8 mouse cellular contexts compared by ENCODE assay signal in genomic region chr3:30995283-30995898, GRCm38 (mm10). TPM values are rescaled to one million over a fixed set of nuclear protein-coding genes. Genes with fewer than 3 reads are reported as not detected.
A peak's percentile ranks its signal among the peaks of the same experiment; 100 is the strongest.
DNase-seq lines count a peak whose midpoint lies in the region; ATAC-seq lines count a peak whose summit lies in the region.

Gene Prkci, plus strand, starts transcription at chr3:30995747.

- intact Hi-C loops in left cerebral cortex, postnatal 14 days (cut with DNase I) = no loop called here

- peaks cover 26% of the 10 kb centered on the region for H3K4me1 ChIP-seq in intestine, embryonic 14.5 days (replicated peaks; ENCODE audit: control insufficient read depth, insufficient read depth, low read length)

- H3K9ac ChIP-seq in intestine, embryonic 14.5 days (ENCODE audit: low read length) = peak within 1 kb of the TSS; percentile 82

- H3K4me2 ChIP-seq in intestine, embryonic 14.5 days (ENCODE audit: low read length) = peak within 1 kb of the TSS; percentile 86

- peak within 1 kb of the TSS; percentile 66 for H3K27ac ChIP-seq in intestine, embryonic 14.5 days (ENCODE audit: low read depth)

- WGBS in intestine, embryonic 14.5 days = under 1% methylated on average over 50 of the region's 50 CpGs

- ATAC-seq in intestine, embryonic 14.5 days (replicated peaks; ENCODE audit: low FRiP score, low TSS enrichment, low read depth) = peak; percentile 97

- peak; percentile 93 for DNase-seq in adrenal gland, adult 18-20 months (ENCODE audit: low spot score in 2 of 2)
- peak; percentile 99 for DNase-seq in embryo, embryonic 11 days
- peak; percentile 90 for DNase-seq in gastrocnemius, postnatal 25 days
- DNase-seq in intestine, embryonic 14.5 days (ENCODE audit: low spot score) = peak; percentile 92
- peak; percentile 90 to 93 for DNase-seq in left cerebral cortex, postnatal 14 days (ENCODE audit: low spot score in 2 of 2)
- DNase-seq in mesoderm, embryonic 11.5 days (ENCODE audit: low read depth, low spot score) = peak; percentile 95
- peak; percentile 86 to 89 for DNase-seq in right cerebral cortex, postnatal 36 days (ENCODE audit: low spot score in 2 of 2)
- peak; percentile 95 for DNase-seq in yolk sac, embryonic 10.5 days (ENCODE audit: low spot score)

- no peaks in the 10 kb centered on the region for H3K36me3 ChIP-seq in intestine, embryonic 14.5 days (ENCODE audit: control insufficient read depth, insufficient read depth, low read length)

- no peaks in the 10 kb centered on the region for H3K9me3 ChIP-seq in intestine, embryonic 14.5 days (ENCODE audit: control insufficient read depth, low read length)

- peak within 1 kb of the TSS; percentile 81 for H3K4me3 ChIP-seq in intestine, embryonic 14.5 days (ENCODE audit: low read depth, low read length)

- H3K27me3 ChIP-seq in intestine, embryonic 14.5 days (replicated peaks; ENCODE audit: control insufficient read depth, insufficient read depth, low read length) = no peaks in the 10 kb centered on the region

RNA-seq across cellular contexts. Expression of gene Prkci, which starts in this region (rescaled TPM):
- total RNA-seq in adrenal gland, adult 18-20 months (2021) = 10 to 100 TPM; 42.8 TPM
- 1 to 10 TPM; 4.4 to 4.7 TPM for total RNA-seq in gastrocnemius, postnatal 25 days (2021)
- polyA plus RNA-seq in intestine, embryonic 14.5 days (2014; fragmentation: Nextera tagmentation; extraction: Ambion mirVana) = 48.0 and 51.8 TPM in 2 replicates
- total RNA-seq in left cerebral cortex, postnatal 14 days (2021) = 10 to 100 TPM; 58.3 to 72.2 TPM

Comparison
In these comparisons a context has a peak if more than half of its experiments do, and no peak if none do; other contexts are left out.
1. Peak in every context shown above with its lines: DNase-seq, ATAC-seq, H3K4me3 ChIP-seq and H3K27ac ChIP-seq.
2. RNA of gene Prkci (total RNA-seq): 58.3 to 72.2 TPM in left cerebral cortex, postnatal 14 days and 42.8 TPM in adrenal gland, adult 18-20 months; 4.4 to 4.7 TPM in gastrocnemius, postnatal 25 days; every median in the first group is over 4 times any median in the second.